Mouse (Mus musculus) cortical plate, adult 2 months (tissue): ENCODE measurements around the gene H2-Eb1.

Experiments used
- CTCF ChIP-seq: fragments of 200-500 bp; IDR thresholded peaks from 2 replicates; pipeline ENCODE4 v1.5.1; 2011; ENCODE audit warnings: mild to moderate bottlenecking, control low read depth, low read length; ENCODE audit not compliant: insufficient read depth; ENCODE audit errors: extremely low read depth
- POLR2A ChIP-seq: fragments of 200-500 bp; IDR thresholded peaks from 2 replicates; pipeline ENCODE4 v1.6.1; 2011; ENCODE audit warnings: mild to moderate bottlenecking, low read length, control low read depth; ENCODE audit not compliant: insufficient read depth; ENCODE audit errors: extremely low read depth

- TF ChIP-seq CTCF (no peak), POLR2A (no peak)
These were observed 59.4 kb downstream of the H2-Eb1 start for GRCm38 (mm10) chr17:34365031-34365430.
